Mouse (Mus musculus) cerebral cortex, adult 2 months (tissue): ENCODE data around the gene Syf2.

Experiments used
- WGBS: fragments of 180-500 bp; shearing (Covaris S2); methylation state at CpG from one replicate; pipeline ENCODE4 v1.1.7; 2018; 5-methylcytosine and 5-hydroxymethylcytosine counted together

The Syf2 gene

DNA sequence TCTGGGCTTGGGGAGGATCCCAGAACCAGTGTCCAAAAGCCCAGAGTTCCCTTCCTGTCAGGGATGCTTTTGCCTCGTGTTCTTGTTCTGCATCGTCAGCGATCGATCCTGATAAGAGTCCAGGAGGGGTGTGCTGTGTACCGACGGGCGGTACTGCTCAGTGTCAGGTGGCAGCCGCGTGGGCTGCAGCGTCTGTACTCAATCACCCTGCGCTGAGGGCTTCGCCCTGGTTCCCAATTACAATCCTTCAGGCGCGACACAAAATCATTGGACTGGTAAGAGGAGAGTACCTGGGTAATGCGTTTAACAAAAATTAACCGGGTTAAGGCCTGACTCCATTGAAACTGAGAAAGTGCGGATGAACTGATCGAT lies 37.9 kb downstream of the Syf2 start:
- 93% methylated on average over 18 of the region's 18 CpGs for WGBS

DNA sequence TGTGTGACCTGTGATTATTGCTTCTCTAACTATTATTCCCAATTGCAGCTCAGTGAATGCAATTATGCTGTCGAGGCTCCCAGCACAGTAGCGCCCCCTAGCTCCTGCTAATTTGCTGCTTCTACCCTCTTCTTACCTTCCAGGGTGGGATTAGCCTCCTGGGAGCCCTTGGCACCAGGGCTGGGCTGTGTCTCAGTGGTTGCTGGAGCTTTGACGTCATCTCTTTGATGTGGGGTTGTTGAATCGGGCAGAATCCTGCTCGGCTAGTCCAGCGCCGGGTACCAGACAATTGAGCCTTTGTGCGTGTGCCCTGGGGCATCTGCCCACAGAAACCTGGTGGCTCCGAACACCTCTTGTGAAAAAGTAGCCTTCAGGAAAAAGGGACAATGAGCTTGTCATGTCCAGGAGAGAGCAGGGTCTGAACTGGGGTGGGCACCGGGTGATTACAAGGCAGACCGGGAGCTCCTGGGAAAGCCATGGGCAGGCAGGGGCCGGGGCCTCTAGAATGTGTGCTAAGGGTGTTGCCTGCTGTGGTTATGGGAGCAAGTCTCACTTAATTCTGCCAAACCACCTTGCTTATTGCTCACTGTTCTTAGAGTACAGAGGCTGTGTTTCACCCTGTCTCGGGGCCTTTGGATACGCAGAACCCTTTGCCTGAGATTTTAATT lies 44.7 kb downstream of the Syf2 start:
- WGBS, result 28% methylated on average over 14 of the region's 14 CpGs

DNA sequence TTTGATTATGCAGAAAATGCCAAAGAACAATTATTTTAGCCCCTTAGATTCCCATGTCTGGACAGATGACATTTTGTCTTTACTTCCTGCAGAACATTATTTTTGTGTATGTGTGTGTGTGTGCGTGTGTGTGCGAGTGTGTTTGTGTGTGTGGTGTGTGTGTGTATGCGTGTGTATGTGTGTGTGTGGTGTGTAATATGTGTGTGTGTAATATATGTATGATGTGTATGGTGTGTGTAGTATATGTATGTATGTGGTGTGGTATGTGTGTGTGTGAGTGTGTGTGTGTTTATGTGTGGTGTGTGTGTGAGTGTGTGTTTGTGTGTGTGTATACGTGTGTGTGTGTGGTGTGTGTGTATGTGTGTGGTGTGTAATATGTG lies 45.2 kb downstream of the Syf2 start:
- 85% methylated on average over 4 of the region's 4 CpGs for WGBS

DNA sequence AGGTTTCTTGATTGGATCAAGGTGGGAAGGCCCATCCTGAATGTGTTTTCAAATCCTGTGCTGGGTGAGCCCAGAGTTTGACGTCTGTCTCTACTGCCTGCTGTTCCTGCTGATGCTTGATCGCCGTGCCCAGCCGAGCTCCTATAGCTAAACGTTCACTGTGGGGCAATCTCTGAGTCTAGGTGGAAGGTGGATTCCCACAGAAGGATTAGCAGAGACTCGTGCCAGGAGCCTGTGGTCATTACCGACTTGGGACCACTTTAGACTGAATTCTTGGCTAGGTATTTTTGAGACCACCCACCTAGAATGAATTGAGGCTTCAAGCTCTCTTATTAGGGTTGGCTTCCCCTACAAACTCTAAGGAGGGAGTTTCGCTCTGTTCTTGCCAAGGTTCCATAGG lies 48.2 kb downstream of the Syf2 start:
- WGBS, result 76% methylated on average over 8 of the region's 8 CpGs

DNA sequence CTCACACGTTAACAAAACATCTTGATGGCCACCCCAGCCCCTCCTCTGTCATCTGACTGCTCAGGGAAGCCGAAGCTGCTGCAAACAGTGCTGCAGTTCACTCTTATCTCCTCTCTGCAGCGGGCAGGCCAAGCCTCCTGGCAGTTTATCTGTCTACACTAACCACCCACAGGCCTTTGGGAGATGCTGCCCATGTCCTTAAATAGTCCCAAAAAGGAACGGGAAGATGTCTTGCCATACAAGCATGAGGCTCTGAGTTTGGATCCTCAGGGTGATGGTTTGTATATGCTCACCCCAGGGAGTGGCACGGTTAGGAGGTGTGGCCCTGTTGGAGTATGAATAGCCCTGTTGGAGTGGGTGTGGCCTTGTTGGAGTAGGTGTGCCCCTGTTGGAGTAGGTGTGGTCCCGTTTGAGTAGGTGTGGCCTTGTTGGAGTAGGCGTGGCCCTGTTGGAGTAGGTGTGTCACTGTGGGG lies 51.3 kb downstream of the Syf2 start:
- WGBS, result 67% methylated on average over 7 of the region's 7 CpGs

DNA sequence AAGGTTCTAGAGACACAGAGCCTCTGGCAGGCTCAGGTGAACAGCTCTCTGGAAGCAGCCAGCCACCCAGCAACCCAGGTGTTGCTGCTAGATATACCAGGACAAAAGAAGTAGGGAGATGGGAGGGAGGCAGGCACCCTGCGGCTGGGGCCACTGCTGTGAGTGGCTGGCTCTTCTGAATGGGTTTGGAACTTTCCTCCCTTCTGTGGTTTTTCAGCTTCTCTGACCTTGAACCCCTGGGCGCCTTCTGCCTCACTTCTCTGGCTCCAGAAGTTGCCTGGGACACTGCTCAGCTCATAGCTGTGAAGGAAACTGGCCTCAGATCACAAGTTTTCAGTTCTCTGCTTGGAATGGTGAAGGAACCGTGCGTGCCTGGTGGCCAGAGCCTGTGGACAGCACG lies 52.4 kb downstream of the Syf2 start:
- WGBS, result 71% methylated on average over 5 of the region's 5 CpGs

DNA sequence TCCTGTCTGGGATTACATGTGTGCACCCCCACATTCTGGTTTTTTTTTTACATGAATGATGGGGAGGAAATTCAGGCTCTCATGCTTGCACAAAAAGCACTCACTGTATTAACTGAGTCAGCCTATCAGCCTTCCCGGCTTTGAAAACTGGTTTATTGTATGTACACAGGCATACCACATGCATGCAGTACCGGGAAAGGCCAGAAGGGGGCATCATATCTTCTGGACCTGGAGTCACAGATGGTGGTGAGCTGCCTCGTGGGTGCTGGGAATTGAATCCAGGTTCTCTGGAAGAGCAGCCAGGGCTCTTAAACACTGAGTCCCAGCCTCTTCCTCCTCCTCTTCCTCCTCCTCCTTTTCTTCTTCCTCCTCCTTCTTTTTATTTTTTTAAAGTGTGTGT lies 53.9 kb downstream of the Syf2 start:
- 74% methylated on average over 3 of the region's 3 CpGs for WGBS

DNA sequence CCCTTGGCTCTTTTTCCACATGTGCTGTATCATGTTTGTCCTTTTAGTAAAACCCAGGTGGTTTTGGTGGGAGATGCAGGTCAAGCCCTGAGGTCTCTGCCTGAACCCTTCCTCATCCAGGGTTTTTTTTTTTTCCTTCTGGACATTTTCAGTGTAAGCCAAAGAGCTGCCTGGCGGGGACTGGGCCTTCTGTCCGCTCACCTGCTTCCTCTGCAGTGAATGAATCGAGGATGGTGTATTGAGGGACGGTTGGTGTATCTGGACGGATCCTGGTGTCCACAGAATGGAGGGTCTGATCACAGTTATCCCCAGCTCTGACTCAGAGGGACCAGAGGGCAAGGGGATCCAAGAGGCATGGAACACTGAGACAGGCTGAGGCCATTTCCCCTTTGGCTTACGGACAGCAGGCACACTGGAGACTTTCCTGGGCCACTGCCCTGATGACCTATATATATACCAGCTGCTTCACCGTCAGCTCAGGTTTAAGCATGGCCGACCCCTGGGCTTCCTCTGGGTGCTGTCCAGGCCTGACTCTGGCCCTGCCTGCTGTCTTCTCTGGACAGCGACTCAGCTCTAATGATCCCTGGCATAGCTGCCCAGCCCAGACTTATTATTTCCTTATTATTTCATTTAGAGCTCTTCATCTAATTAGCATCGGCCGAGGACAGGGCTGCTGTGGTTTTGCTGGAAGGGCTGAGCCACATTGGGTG lies 55.1 kb downstream of the Syf2 start:
- WGBS, result 82% methylated on average over 11 of the region's 11 CpGs

DNA sequence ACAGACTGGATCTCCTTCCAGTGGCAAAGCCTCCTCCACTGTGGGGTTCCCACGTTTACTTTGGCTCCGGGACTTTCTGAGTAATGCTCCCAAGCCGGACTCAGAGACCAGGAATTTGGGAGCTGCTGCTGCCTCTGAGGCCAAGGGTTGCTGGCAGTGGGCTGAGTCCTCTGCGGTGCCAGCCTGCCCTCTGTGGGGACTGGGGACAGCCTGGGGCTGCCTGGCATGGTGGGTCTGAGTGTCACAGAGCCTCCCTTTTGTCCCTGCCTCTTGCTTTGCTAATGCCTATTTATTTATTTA lies 55.6 kb downstream of the Syf2 start:
- 60% methylated on average over 4 of the region's 4 CpGs for whole genome bisulfite sequencing

DNA sequence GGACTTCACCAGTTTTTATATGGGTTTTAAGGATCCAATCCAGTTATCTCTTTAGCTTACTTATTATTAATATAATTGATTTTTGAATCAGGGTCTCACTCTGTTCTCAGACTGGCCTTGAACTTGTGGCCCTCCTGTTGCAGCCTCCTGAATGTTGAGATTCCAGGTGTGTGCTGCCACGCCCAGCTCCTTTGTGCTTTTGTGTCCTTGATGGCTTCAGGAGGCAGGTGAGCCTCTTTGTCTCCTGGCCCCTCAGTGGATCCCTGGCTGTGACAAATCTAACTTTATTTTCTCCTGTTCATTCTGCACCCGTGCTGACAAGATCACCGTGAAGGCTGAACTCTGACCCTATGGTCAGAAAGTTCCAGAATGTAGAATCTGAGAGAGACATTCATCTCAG lies 56.3 kb downstream of the Syf2 start:
- WGBS, result 85% methylated on average over 3 of the region's 3 CpGs
